Mouse (Mus musculus) cerebellum, adult 8-10 months (tissue): ENCODE data around the gene Mettl7a1.
"Not testable (repeated sequence)": the region's sequence is repeated elsewhere in the genome, so short reads cannot be mapped to it uniquely, and the experiment has no call there.

Experiments
- DNase-seq: peaks from one replicate; pipeline ENCODE4 v3.0.0; 2022

The Mettl7a1 gene

DNA sequence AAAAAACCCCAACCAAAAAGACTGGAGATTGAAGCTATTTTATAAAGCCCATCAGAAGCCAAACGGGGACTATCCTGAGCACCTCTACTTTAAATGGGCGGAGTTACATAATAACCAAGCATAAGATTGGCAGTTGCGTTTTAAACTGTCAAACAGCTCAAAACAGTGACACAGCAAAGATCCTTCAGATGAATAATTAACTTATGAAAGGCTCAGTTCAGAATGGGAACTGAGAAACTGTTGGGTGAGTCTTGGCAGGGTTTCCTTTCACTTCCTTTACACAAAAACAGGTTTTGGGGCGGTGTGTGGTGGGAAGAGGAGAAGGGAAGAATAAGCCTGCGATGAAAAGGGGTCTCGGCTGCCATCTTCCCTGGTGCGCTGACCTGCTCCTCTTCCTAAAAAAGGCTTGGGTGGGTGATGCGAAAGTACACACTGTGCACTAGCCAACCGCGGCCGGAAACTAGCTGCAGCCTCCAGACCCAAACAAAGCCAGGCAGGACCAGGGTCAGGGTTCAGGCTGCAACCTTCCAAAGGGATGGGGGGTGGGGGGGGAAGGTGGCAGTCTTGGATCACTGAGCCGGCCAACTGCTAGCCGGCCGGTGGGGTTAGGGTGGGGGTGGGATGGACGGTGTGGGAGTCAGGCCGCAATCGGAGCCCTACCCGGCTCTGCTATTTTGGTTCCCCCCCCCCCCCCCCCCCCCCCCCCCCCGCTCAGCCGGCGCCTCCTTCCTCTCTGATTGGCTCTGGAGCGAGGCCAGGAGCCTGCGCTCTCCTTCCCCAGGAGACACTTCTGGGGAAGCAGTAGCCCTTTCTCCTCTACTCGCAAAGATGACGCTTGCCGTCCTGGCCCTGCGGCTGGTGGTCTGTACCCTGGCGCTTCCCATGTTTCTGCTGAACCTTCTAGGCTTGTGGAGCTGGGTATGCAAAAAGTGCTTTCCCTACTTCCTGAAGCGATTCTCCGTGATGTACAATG lies at the start of gene Mettl7a1:
TSS of gene Mettl7a1 (plus strand) at position 122 of the 973 bp plus-strand sequence.
- DNase-seq: peak; percentile 83

- DNase-seq: no peak
Observed at GRCm38 (mm10) chr15:100256386-100256785, 47.6 kb upstream of the Mettl7a1 start.

DNA sequence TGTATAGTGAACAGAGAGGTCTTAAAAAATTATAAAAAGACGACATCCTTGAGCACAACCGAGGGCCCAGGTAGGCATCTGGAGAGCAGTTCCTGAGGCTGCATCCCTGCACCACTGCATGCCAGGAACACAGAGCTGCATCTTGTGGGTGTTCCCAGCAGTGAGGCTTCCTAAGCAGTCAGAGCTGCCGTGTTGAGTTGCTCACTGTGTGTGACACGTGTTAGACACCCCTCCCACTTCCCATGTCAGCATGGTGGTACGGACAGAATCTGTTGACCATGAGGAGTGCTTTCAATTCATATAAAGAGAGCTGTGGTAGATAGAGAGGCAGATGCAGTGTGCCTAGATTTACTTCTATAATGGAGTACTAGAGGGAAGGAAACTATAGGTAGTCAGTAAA lies 46.6 kb upstream of the Mettl7a1 start:
- DNase-seq: no peak

DNA sequence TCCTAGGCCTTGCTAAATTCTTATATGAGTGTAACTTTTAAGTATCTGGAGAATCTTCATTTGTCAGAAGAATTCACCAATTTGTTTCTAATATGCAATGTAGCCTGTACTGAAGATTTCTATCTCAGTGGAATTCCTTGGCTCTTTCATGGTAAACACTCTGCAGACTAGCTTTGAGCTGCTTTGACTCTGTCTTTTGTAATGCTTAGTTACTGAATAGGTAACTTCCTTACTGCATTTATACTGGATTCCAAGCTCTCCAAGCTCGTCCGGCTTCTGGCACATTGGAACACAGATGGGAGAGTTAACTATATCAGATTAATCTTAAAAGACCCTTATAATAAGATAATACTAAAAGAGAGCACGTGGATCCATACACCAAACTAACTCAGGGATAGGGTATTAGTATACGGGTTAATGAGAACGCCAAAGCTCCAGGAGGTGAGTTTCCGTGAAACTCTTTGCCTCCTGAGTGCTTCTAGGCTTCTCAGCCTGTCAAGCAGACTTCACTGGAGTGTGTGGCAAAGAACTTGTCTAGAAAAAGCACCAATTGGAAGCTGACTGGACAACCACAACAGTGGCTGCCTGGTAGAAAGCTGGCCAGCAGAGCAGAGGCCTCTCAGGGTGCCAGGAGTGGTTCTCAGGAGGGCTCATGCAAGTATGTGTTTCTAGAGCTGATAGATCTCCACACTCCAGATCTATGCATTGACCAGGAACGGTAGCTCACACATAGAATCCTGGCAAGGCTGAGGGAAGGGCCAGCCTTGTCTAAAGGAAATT lies 45.1 kb upstream of the Mettl7a1 start:
- no peak for DNase-seq

DNA sequence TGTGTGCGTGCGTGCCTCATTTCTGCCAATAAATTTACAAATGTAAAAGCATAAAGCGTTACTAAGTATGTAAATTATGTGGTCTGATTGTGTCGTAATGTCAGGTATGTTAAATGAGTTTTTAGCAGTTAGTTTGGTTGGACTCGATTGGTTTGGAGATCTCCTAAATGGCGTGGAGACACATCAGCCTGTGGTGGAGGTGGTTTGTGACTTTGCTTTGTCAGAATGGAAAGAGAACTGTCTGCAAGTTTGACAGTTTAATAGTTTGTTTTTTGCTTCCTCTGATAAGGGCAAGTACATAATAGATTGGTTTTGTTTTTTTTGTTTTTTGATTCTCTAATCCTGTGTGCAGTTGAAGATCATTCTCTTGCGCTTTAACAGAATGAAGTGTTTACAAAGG lies 43.6 kb upstream of the Mettl7a1 start:
- DNase-seq: not testable (repeated sequence)

DNA sequence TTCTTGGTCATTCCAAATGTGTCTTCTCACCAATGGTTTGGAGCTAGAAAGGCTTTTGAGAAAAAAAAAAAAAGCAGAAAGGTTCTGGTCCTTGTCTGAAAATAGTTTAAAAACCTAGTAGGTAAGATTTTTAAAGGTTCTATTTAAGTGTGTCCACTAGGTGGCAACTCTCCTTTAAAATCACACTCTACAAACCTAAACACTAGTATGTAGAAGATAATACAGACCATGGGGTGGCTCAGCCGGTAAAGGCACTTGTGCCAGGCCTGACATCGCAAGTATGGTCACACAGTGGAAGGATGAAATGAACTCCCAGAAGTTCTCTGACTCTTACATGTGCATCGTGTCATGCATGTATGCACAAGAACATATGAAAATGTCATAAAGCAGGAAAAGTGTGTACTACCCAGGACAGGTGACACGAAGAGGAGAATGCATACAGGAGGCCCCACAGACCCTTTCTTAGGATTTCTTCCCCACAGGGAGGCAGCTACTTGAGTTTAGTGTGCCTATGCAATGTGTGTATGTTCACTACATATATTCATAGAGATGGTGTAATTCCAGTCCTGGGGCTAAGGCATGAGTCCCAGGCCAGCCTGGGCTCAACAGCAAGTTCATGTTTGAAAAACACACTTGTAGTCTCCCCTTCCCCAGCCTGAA lies 40.6 kb upstream of the Mettl7a1 start:
- peak; percentile 18 for DNase-seq

DNA sequence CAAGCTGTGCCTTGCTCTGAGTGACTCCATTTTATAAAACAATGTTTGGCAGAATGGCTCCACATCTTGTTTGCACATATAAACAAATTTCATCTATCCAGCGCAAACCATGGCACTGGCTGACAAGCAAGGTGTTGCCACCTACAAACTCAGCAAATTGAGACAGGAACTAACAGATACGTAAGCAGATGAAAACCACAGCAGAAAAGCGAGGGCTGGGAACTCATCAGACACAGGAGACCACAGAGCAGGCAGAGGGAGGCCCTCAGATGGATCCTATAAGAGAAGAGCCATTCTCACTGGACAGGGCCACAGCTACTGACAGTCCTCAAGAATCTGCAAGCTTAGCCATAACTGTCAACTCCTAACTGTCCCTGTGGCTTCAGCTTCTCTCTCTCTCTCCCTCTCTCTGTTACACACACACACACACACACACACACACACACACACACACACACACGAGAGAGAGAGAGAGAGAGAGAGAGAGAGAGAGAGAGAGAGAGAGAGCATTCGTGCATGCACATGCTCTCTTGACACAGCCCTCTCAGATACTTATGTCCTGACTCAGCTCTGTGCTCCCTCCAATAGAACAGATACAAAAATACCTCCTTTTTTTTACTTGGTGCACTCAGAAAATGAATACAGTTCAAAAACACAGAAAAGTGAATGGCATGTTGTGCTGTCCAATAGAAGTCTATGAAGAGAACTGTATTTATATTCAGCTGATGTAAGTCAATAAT lies 38.2 kb upstream of the Mettl7a1 start:
- DNase-seq: no peak

GRCm38 (mm10) chr15:100268916-100269315 lies 35.0 kb upstream of the Mettl7a1 start:
- DNase-seq: no peak

DNA sequence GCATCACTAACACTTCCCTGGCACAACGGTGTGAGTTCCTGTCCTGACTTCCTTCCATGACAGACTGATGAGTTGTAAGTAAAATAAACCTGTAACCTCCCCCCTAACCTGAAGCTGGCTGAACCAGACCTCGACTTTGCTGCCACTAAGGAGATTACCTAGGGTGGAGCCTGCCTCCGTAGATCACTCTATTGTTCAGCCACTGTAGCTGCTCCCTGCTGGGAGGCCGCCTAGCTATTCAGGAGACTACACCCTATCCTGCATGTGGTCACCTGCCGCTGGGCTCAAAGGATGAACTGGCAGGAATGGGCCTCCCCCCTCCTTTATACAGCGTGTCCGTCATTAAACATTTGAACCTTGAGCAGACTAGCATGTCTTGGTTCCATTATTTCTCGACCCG lies 34.2 kb upstream of the Mettl7a1 start:
- no peak for DNase-seq

- not testable (repeated sequence) for DNase-seq
Observed at GRCm38 (mm10) chr15:100270609-100271008, 33.3 kb upstream of the Mettl7a1 start.

DNA sequence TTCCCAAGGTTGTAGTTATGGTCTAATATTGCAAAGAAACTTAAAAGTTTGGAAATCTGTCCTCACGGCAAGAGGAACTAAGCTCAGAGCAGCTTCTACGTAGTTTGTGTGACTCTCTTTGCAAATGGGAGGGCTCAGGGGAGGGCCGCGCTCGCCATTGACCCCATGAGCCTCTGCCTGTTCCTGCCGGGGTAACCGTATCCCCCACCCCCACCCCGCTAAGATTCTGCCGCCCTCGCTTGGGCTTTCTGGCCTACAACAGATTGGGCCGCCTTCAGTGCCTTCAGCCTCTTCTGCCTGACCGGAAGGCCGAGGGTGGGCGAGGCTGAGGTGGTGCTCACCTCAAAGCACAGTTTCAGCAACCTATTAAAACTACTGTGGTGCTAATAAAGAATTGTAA lies 32.5 kb upstream of the Mettl7a1 start:
- DNase-seq: no peak

GRCm38 (mm10) chr15:100273791-100274308 lies 30.1 kb upstream of the Mettl7a1 start:
- not testable (repeated sequence) for DNase-seq

- DNase-seq: no peak
Observed at GRCm38 (mm10) chr15:100274790-100275559, 29.0 kb upstream of the Mettl7a1 start.

DNA sequence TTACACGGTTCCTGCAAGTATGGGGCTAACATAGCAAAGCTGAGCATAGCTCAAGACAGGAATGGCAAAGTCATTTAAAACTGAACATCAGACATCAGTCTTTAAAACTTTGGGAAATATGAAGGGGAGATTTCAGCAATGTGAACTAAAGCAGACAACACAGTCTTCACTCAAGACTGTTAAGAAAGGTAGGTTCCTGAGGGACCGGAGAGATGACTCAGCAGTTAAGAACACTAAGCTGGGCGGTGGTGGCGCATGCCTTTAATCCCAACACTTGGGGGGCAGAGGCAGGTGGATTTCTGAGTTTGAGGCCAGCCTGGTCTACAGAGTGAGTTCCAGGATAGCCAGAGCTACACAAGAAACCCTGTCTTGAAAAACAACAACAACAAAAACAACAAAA lies 27.5 kb upstream of the Mettl7a1 start:
- no peak for DNase-seq

GRCm38 (mm10) chr15:100277586-100277985 lies 26.4 kb upstream of the Mettl7a1 start:
- DNase-seq: no peak

DNA sequence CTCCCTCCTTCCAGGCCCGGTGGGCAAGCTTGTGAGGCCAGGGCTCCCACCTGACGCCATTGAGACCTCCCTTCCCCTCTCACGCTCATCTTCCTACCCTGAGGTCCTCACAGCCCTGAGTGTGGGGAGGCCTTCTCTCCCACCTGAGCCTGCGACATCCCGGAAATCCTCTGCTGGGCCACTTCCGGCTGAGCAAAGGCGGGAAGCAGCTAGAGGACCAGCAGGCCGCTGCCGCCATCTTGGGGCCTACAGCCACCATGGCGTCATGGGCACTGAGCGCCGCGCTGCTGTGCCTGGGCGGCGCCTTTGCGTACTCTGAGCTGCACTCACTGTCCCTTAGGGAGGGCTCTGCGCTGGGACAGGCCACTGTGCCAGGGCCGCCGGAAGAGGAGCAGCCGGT lies 23.3 kb upstream of the Mettl7a1 start, which contains the start of gene Tmprss12:
TSS of gene Tmprss12 (plus strand) at position 212 of the 400 bp plus-strand sequence.
- DNase-seq: no peak

DNA sequence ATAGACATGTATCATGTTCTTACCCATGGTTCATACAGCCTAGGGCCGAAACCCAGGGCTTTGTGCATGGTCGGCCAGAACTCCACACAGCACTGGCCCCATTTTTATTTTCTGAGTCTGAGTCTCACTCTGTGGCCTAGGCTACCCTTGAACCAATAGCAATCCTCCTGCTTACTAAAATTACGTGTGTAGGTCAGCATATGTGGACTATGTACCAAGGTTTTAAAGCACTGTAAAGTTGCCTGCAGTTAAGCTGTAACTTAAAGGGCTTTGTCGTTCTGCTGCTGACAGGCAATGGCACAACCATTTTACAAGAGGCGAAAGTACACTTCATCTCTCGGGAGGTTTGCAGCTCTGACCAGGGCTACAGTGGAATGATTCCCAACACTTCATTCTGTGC lies 15.0 kb upstream of the Mettl7a1 start:
- DNase-seq: no peak

DNA sequence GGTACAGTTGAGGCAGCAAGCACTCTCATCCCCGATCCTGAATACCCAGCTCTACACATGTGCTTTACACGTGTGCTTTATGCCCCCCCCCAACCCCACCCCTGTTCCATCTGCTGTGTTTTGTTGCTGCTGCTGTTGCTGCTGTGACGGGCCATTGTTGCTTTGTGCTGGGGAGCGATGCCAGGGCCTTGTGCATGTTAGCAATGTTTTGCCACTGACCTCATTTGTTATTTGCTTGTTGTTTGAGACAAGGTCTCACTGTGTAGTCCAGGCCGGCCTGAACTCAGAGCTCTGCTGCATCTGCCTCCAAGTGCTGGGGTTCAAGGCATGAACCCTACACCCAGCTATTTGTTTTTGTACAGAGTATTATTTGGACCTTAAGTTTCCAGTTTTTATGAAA lies 13.1 kb upstream of the Mettl7a1 start:
- DNase-seq: no peak

DNA sequence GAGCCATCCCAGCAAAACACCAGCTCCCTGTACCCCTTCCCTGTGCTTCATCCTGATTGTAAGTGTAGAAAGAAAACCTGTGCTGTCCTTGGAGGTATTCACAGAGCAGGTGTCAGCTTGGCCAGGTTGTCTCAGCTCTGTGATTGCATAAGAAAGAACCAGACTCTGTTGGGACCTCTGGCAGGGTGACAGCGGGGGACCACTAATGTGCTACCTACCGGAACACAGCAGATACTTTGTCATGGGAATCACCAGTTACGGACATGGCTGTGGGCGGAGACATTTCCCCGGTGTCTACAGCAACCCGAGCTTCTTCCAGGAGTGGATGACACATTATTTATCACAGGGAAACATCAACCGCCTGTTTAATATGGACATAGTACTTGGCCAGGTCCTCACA lies 11.6 kb upstream of the Mettl7a1 start:
- DNase-seq: no peak

DNA sequence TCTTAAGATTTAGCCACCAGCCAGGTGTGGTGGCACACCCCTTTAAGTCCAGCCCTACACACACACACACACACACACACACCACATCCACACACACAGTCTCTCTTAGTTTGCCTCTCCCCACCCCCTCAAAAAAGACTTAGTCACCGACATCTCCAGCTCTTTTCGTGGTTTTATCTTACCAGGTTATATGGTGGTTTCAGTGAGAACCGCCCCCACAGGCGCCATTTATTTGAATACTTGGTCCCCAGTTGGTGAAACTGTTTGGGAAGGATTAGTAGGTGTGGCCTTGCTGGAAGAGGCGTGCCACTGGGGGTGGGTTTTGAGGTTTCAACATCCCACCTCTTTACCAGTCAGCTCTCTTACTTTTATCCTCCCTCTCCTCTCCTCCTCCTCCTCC lies 6.1 kb upstream of the Mettl7a1 start:
- no peak for DNase-seq

GRCm38 (mm10) chr15:100300499-100300898 lies 3.4 kb upstream of the Mettl7a1 start:
- no peak for DNase-seq
